Mouse (Mus musculus) cortical plate, adult 2 months (tissue): Measurements from ENCODE around the gene Stam2.

Experiments used
- CTCF ChIP-seq: fragments of 200-500 bp; IDR thresholded peaks from 2 replicates; pipeline ENCODE4 v1.5.1; 2011; ENCODE audit warnings: mild to moderate bottlenecking, control low read depth, low read length; ENCODE audit not compliant: insufficient read depth; ENCODE audit errors: extremely low read depth
- POLR2A ChIP-seq: fragments of 200-500 bp; IDR thresholded peaks from 2 replicates; pipeline ENCODE4 v1.6.1; 2011; ENCODE audit warnings: mild to moderate bottlenecking, low read length, control low read depth; ENCODE audit not compliant: insufficient read depth; ENCODE audit errors: extremely low read depth

- TF ChIP-seq CTCF (no peak), POLR2A (no peak)
These were observed 28.0 kb downstream of the Stam2 start for GRCm38 (mm10) chr2:52714111-52714510.
